Mouse (Mus musculus) heart, adult 2 months (tissue): ENCODE measurements around the gene Hoxb3. TPM values are rescaled to one million over a fixed set of nuclear protein-coding genes. Genes with fewer than 3 reads are reported as not detected.

ENCODE experiments used
- DNase-seq, 2 experiments: peaks; one replicate each; pipeline ENCODE4 v3.0.0; 2021
- H3K27ac ChIP-seq: fragments of 200-600 bp; 2 replicates; pipeline ENCODE4 v1.8.1; 2022
- H3K27me3 ChIP-seq: fragments of 200-500 bp; 2 replicates; pipeline ENCODE4 v1.6.1; 2012; ENCODE audit warnings: mild to moderate bottlenecking, low read length, inconsistent platforms, mixed read lengths; ENCODE audit not compliant: control insufficient read depth, insufficient read depth
- H3K36me3 ChIP-seq: fragments of 200-500 bp; 2 replicates; pipeline ENCODE4 v1.6.1; 2012; ENCODE audit warnings: low read length, inconsistent platforms; ENCODE audit not compliant: control insufficient read depth, insufficient read depth
- H3K4me1 ChIP-seq: fragments of 200-500 bp; 2 replicates; pipeline ENCODE4 v1.6.1; 2011; ENCODE audit warnings: low read length; ENCODE audit not compliant: control insufficient read depth, insufficient read depth
- H3K4me3 ChIP-seq: fragments of 200-600 bp; 2 replicates; pipeline ENCODE4 v1.8.1; 2022
- H3K79me2 ChIP-seq: fragments of 200-500 bp; replicated peaks from 2 replicates; pipeline ENCODE4 v1.6.1; 2012; ENCODE audit warnings: mild to moderate bottlenecking, inconsistent platforms, low read length, moderate library complexity, mixed read lengths; ENCODE audit not compliant: control insufficient read depth, insufficient read depth
- H3K9ac ChIP-seq: fragments of 200-500 bp; 2 replicates; pipeline ENCODE4 v1.6.1; 2012; ENCODE audit warnings: low read depth, mild to moderate bottlenecking, control low read depth, inconsistent platforms, low read length, mixed read lengths
- CTCF ChIP-seq: fragments of 200-600 bp; IDR thresholded peaks from 2 replicates; pipeline ENCODE4 v1.8.1; 2022; ENCODE audit warnings: antibody characterized with exemption, mild to moderate bottlenecking, moderate library complexity
- EP300 ChIP-seq: fragments of 200-500 bp; IDR thresholded peaks from 2 replicates; pipeline ENCODE4 v1.6.1; 2011; ENCODE audit warnings: low read depth, low read length, control low read depth; ENCODE audit not compliant: insufficient read depth
- POLR2A ChIP-seq: fragments of 200-500 bp; IDR thresholded peaks from 2 replicates; pipeline ENCODE4 v1.6.1; 2011; ENCODE audit warnings: mild to moderate bottlenecking, low read depth, low read length, control low read depth; ENCODE audit not compliant: insufficient read depth
- WGBS: fragments of 180-500 bp; shearing (Covaris S2); methylation state at CpG from one replicate; pipeline ENCODE4 v1.1.7; 2018; 5-methylcytosine and 5-hydroxymethylcytosine counted together
- intact Hi-C: fragments of 180-260 bp; cut with DNase I; formaldehyde crosslinking; loops from one replicate; pipeline ENCODE4 v1.15.1; 2025
- polyA plus RNA-seq: library from polyadenylated mRNA; depleted of rRNA; stranded (reverse); fragments of >200 nt; gene quantifications from 2 replicates; pipeline ENCODE4 v1.2.3, GENCODE M21; 2012
- total RNA-seq, 2 experiments: library from RNA; stranded (reverse); gene quantifications; 2 replicates each; pipeline ENCODE4 v1.2.3; 2021

Hoxb3 gene
- total and polyA plus RNA-seq, 3 experiments = 0.23 to 0.64 (median 0.30) TPM

- H3K36me3 ChIP-seq = no peaks in the 10 kb centered on the region
- H3K4me1 ChIP-seq = no peaks in the 10 kb centered on the region
- TF ChIP-seq CTCF (no peak), EP300 (no peak), POLR2A (no peak)
- H3K79me2 ChIP-seq = no peaks in the 10 kb centered on the region
- H3K9ac ChIP-seq = no peak within 1 kb of the TSS
- no peak for DNase-seq
- H3K27ac ChIP-seq = no peak within 1 kb of the TSS
- 6% methylated on average over 24 of the region's 26 CpGs for WGBS
- H3K27me3 ChIP-seq = peaks cover 24% of the 10 kb centered on the region
- no peak within 1 kb of the TSS for H3K4me3 ChIP-seq
- intact Hi-C loops = loop anchor here (5.0 kb wide), 1 partner anchor 42 kb away; no protein-coding TSS in a partner anchor
These were observed 42.4 kb downstream of the Hoxb3 start, which contains the start of gene Hoxb1 for GRCm38 (mm10) chr11:96365441-96366091. Gene Hoxb1, plus strand, starts transcription at chr11:96365752.

GRCm38 (mm10) chr11:96366092-96367041 is 43.2 kb downstream of the Hoxb3 start:
- H3K4me3 ChIP-seq = no peak overlapping the region
- intact Hi-C loops = loop anchor here (5.0 kb wide), 1 partner anchor 41 kb away; no protein-coding TSS in a partner anchor
- no peaks in the 10 kb centered on the region for H3K4me1 ChIP-seq
- H3K27ac ChIP-seq = no peak overlapping the region
- TF ChIP-seq CTCF (no peak), EP300 (no peak), POLR2A (no peak)
- no peaks in the 10 kb centered on the region for H3K79me2 ChIP-seq
- peaks cover 24% of the 10 kb centered on the region for H3K27me3 ChIP-seq
- no peak overlapping the region for H3K9ac ChIP-seq
- 4% methylated on average over 47 of the region's 47 CpGs for WGBS
- no peak for DNase-seq
- H3K36me3 ChIP-seq = no peaks in the 10 kb centered on the region

GRCm38 (mm10) chr11:96367141-96367540 is 44.0 kb downstream of the Hoxb3 start:
- intact Hi-C loops = loop anchor here (5.0 kb wide), 1 partner anchor 40 kb away; no protein-coding TSS in a partner anchor
- H3K79me2 ChIP-seq = no peaks in the 10 kb centered on the region
- H3K4me1 ChIP-seq = no peaks in the 10 kb centered on the region
- no peak overlapping the region for H3K9ac ChIP-seq
- H3K4me3 ChIP-seq = no peak overlapping the region
- TF ChIP-seq POLR2A (no peak), EP300 (no peak), CTCF (no peak)
- H3K27ac ChIP-seq = no peak overlapping the region
- 28% methylated on average over 6 of the region's 6 CpGs for WGBS
- no peak for DNase-seq
- peaks cover 22% of the 10 kb centered on the region for H3K27me3 ChIP-seq
- no peaks in the 10 kb centered on the region for H3K36me3 ChIP-seq

GRCm38 (mm10) chr11:96368686-96369085 is 45.6 kb downstream of the Hoxb3 start:
- no peaks in the 10 kb centered on the region for H3K4me1 ChIP-seq
- H3K27me3 ChIP-seq = peaks cover 22% of the 10 kb centered on the region
- no peaks in the 10 kb centered on the region for H3K79me2 ChIP-seq
- no peak for DNase-seq
- TF ChIP-seq CTCF (no peak), POLR2A (no peak), EP300 (no peak)
- WGBS = 16% methylated on average over 5 of the region's 5 CpGs
- intact Hi-C loops = loop anchor here (5.0 kb wide), 1 partner anchor 39 kb away; no protein-coding TSS in a partner anchor
- H3K27ac ChIP-seq = no peak overlapping the region
- no peaks in the 10 kb centered on the region for H3K36me3 ChIP-seq
- H3K9ac ChIP-seq = no peak overlapping the region
- no peak overlapping the region for H3K4me3 ChIP-seq

- no peak overlapping the region for H3K9ac ChIP-seq
- H3K4me3 ChIP-seq = no peak overlapping the region
- H3K4me1 ChIP-seq = no peaks in the 10 kb centered on the region
- DNase-seq = no peak
- peaks cover 21% of the 10 kb centered on the region for H3K27me3 ChIP-seq
- H3K27ac ChIP-seq = no peak overlapping the region
- WGBS = 41% methylated on average over 7 of the region's 7 CpGs
- TF ChIP-seq POLR2A = no peak
- TF ChIP-seq CTCF = no peak
- no peak for TF ChIP-seq EP300
- no peaks in the 10 kb centered on the region for H3K36me3 ChIP-seq
- H3K79me2 ChIP-seq = no peaks in the 10 kb centered on the region
- intact Hi-C loops = loop anchor here (5.0 kb wide), 1 partner anchor 38 kb away; no protein-coding TSS in a partner anchor
These were observed 46.0 kb downstream of the Hoxb3 start for GRCm38 (mm10) chr11:96369140-96369539.
